Mouse (Mus musculus) hindbrain, embryonic 11.5 days (tissue): ENCODE measurements at regions not wholly inside any gene's neighbourhood (a gene's known extent, or its start where the extent isn't known, plus 50 kb on each side); places are given as distances from the start of the nearest gene placed in this dataset.
A peak's percentile ranks its signal among the peaks of the same experiment; 100 is the strongest.

ENCODE experiments used
- ATAC-seq: fragments of 200-750 bp; cut with Nextera tagmentation; 2 replicates; pipeline ENCODE4 v1.8.0; 2017; ENCODE audit warnings: mild to moderate bottlenecking, moderate TSS enrichment, moderate library complexity; ENCODE audit not compliant: low FRiP score
- DNase-seq: peaks from one replicate; pipeline ENCODE4 v3.0.0-alpha.2; 2015; ENCODE audit warnings: low spot score
- H3K27ac ChIP-seq: fragments of 300-500 bp; sonication (generic); 2 replicates; pipeline ENCODE4 v1.5.1; 2014; ENCODE audit warnings: mild to moderate bottlenecking, low read depth, low read length
- H3K27me3 ChIP-seq: fragments of 300-500 bp; sonication (generic); 2 replicates; pipeline ENCODE4 v1.6.1; 2014; ENCODE audit warnings: mild to moderate bottlenecking, low read length, moderate library complexity, mixed read lengths; ENCODE audit not compliant: control insufficient read depth, insufficient read depth
- H3K36me3 ChIP-seq: fragments of 300-500 bp; sonication (generic); 2 replicates; pipeline ENCODE4 v1.6.1; 2014; ENCODE audit warnings: mild to moderate bottlenecking, low read length, moderate library complexity, mixed read lengths; ENCODE audit not compliant: control insufficient read depth, insufficient read depth
- H3K4me1 ChIP-seq: fragments of 300-500 bp; sonication (generic); replicated peaks from 2 replicates; pipeline ENCODE4 v1.6.1; 2014; ENCODE audit warnings: low read length, mixed read lengths; ENCODE audit not compliant: control insufficient read depth, insufficient read depth
- H3K4me2 ChIP-seq: fragments of 300-500 bp; sonication (generic); replicated peaks from 2 replicates; pipeline ENCODE4 v1.6.1; 2014; ENCODE audit warnings: mild to moderate bottlenecking, low read depth, low read length
- H3K4me3 ChIP-seq: fragments of 300-500 bp; sonication (generic); 2 replicates; pipeline ENCODE4 v1.5.1; 2014; ENCODE audit warnings: low read depth, low read length
- H3K9ac ChIP-seq: fragments of 300-500 bp; sonication (generic); 2 replicates; pipeline ENCODE4 v1.6.1; 2014; ENCODE audit warnings: low read depth, low read length
- H3K9me3 ChIP-seq: fragments of 300-500 bp; sonication (generic); 2 replicates; pipeline ENCODE4 v1.6.1; 2016; ENCODE audit warnings: low read length; ENCODE audit not compliant: control insufficient read depth
- WGBS: fragments of 180-500 bp; shearing (Covaris S2); extraction: QIAGEN DNeasy Blood & Tissue Kit; methylation state at CpG from one replicate; pipeline ENCODE4 v1.1.7; 2014; 5-methylcytosine and 5-hydroxymethylcytosine counted together

GRCm38 (mm10) chr1:193450814-193451213 is 80.7 kb upstream of the Camk1g start:
- Histone ChIP-seq H3K9me3 (no peaks in the 10 kb centered on the region), H3K4me3 (no peak overlapping the region), H3K4me1 (no peaks in the 10 kb centered on the region), H3K27me3 (no peaks in the 10 kb centered on the region), H3K9ac (no peak overlapping the region), H3K4me2 (no peak overlapping the region), H3K36me3 (no peaks in the 10 kb centered on the region), H3K27ac (no peak overlapping the region)
- ATAC-seq = no peak
- DNase-seq = peak; percentile 8
- WGBS = 38% methylated on average over 3 of the region's 3 CpGs

GRCm38 (mm10) chr1:193450201-193450600 is 80.1 kb upstream of the Camk1g start:
- no peaks in the 10 kb centered on the region for H3K4me1 ChIP-seq
- no peaks in the 10 kb centered on the region for H3K9me3 ChIP-seq
- WGBS = 65% methylated on average over 6 of the region's 6 CpGs
- no peak overlapping the region for H3K4me2 ChIP-seq
- H3K36me3 ChIP-seq = no peaks in the 10 kb centered on the region
- 0 out of 2 replicates have a peak overlapping the region, but pooled peaks have one; percentile 7 for H3K27ac ChIP-seq
- no peak overlapping the region for H3K4me3 ChIP-seq
- no peak for ATAC-seq
- H3K9ac ChIP-seq = no peak overlapping the region; the same call in 1 of the 2 replicates
- no peaks in the 10 kb centered on the region for H3K27me3 ChIP-seq
- peak; percentile 23 for DNase-seq

- H3K4me3 ChIP-seq = no peak overlapping the region
- 18% methylated on average over 7 of the region's 7 CpGs for WGBS
- no peaks in the 10 kb centered on the region for H3K36me3 ChIP-seq
- ATAC-seq = peak; percentile 63
- no peak overlapping the region for H3K4me2 ChIP-seq
- no peaks in the 10 kb centered on the region for H3K9me3 ChIP-seq
- DNase-seq = peak; percentile 70
- H3K4me1 ChIP-seq = no peaks in the 10 kb centered on the region
- H3K9ac ChIP-seq = no peak overlapping the region; the same call in 1 of the 2 replicates
- H3K27me3 ChIP-seq = no peaks in the 10 kb centered on the region
- no peak overlapping the region for H3K27ac ChIP-seq
Measured at GRCm38 (mm10) chr1:193449394-193450103, 79.5 kb upstream of the Camk1g start.

- DNase-seq (no peak), ATAC-seq (peak; percentile 20; the same call in 1 of the 2 replicates)
- Histone ChIP-seq H3K9ac (no peak overlapping the region), H3K4me1 (no peaks in the 10 kb centered on the region), H3K4me2 (no peak overlapping the region), H3K4me3 (no peak overlapping the region), H3K9me3 (no peaks in the 10 kb centered on the region), H3K36me3 (no peaks in the 10 kb centered on the region), H3K27ac (no peak overlapping the region), H3K27me3 (no peaks in the 10 kb centered on the region)
- 63% methylated on average over 3 of the region's 3 CpGs for WGBS
Measured at GRCm38 (mm10) chr1:193448793-193449393, 78.8 kb upstream of the Camk1g start.

DNA sequence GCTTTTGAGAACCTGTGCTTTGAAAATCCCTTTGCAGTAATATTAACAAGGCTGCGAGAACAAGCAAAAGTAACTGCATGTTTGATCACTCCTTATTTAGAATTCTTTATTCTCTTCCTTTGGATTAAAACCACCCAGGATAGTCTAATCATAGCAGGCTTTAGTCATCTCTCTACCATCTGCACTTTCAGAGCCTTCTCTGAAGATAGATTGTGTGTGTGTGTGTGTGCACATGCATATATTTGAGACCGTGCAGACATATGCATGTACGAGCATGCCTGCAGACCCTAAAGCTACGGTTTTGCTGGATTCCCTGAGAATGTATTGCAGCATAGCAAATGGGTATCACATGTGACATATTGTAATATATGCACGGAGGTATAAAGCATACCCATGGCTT is 77.5 kb upstream of the Camk1g start:
- H3K4me1 ChIP-seq = no peaks in the 10 kb centered on the region
- H3K27ac ChIP-seq = no peak overlapping the region
- no peak overlapping the region for H3K9ac ChIP-seq
- H3K9me3 ChIP-seq = no peaks in the 10 kb centered on the region
- no peaks in the 10 kb centered on the region for H3K36me3 ChIP-seq
- DNase-seq = no peak
- no peak overlapping the region for H3K4me3 ChIP-seq
- H3K4me2 ChIP-seq = no peak overlapping the region
- 89% methylated on average over 5 of the region's 5 CpGs for WGBS
- H3K27me3 ChIP-seq = no peaks in the 10 kb centered on the region
- ATAC-seq = no peak

DNA sequence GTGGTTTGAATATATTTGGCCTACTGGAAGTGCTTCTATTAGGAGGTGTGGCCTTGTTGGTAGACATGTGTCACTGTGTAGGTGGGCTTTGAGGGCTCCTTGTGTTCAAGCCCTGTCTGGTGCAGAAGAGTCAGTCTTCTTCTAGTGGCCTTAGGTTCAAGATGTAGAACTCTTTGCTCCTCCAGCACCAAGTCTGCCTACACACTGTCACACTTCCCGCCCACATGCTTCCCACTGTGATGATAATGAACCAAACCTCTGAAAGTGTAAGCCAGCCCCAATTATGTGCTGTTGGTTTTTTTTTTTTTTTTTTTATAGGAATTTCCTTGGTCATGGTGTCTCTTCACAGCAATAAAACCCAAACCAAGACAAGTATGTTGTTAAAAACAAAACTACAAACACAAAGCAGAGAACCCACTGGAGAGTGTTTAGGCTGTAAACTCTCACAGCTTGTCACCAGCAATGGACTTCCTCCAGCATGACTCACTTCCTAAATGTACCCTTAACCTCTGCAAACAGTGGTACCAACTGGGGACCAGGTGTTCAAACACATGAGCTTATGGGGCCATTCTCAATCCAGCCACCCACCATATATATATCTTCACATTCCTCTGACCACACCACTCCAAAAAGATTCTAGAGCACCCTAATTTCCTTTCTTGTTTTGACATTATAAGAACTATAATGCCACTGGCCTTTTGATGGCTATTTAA is 74.0 kb upstream of the Camk1g start:
- WGBS = 92% methylated on average over 1 of the region's 1 CpGs

GRCm38 (mm10) chr1:193440512-193440911 is 70.4 kb upstream of the Camk1g start:
- H3K4me2 ChIP-seq = no peak overlapping the region
- H3K9ac ChIP-seq = no peak overlapping the region
- no peak for ATAC-seq
- H3K27me3 ChIP-seq = no peaks in the 10 kb centered on the region
- no peaks in the 10 kb centered on the region for H3K4me1 ChIP-seq
- no peaks in the 10 kb centered on the region for H3K36me3 ChIP-seq
- WGBS = 0% methylated on average over 1 of the region's 1 CpGs
- no peak for DNase-seq
- H3K9me3 ChIP-seq = no peaks in the 10 kb centered on the region
- H3K4me3 ChIP-seq = no peak overlapping the region
- no peak overlapping the region for H3K27ac ChIP-seq

More for the DNA sequence above, 74.0 kb upstream of the Camk1g start:
- H3K27me3 ChIP-seq = no peaks in the 10 kb centered on the region
- no peak overlapping the region for H3K9ac ChIP-seq
- no peak overlapping the region for H3K27ac ChIP-seq
- no peaks in the 10 kb centered on the region for H3K4me1 ChIP-seq
- no peaks in the 10 kb centered on the region for H3K36me3 ChIP-seq
- H3K4me2 ChIP-seq = no peak overlapping the region
- ATAC-seq (no peak), DNase-seq (no peak)
- H3K4me3 ChIP-seq = no peak overlapping the region
- no peaks in the 10 kb centered on the region for H3K9me3 ChIP-seq

DNA sequence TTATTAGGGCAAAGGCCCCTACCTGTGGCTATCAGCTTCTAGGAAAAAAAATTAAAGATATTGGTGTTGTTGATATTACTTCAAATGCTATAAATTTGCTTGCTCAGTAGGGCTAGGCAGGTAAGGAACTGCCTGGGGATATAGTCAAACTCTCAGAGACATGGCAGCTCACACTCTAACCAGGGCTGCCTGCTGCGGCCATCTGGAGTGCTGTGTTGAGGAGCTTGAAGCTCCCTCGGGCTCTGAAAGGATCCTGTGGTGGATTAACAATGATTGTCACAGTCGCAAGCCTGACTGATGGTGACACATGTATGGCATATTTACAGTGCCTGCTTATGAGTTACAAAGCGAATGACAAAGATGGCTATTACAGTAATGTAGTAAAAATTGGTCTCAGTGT is 64.2 kb upstream of the Camk1g start:
- DNase-seq (no peak), ATAC-seq (no peak)
- H3K27ac ChIP-seq = no peak overlapping the region
- no peaks in the 10 kb centered on the region for H3K9me3 ChIP-seq
- WGBS = 63% methylated on average over 4 of the region's 4 CpGs
- no peak overlapping the region for H3K4me3 ChIP-seq
- no peaks in the 10 kb centered on the region for H3K36me3 ChIP-seq
- H3K4me1 ChIP-seq = no peaks in the 10 kb centered on the region
- H3K27me3 ChIP-seq = no peaks in the 10 kb centered on the region
- no peak overlapping the region for H3K4me2 ChIP-seq
- no peak overlapping the region for H3K9ac ChIP-seq
